Mouse (Mus musculus): Measurements from ENCODE around the gene Trappc6a. TPM values are rescaled to one million over a fixed set of nuclear protein-coding genes. Genes with fewer than 3 reads are reported as not detected.

Trappc6a gene
- polyA plus RNA-seq, 1 experiment: 15.2 TPM

GRCm38 (mm10) chr7:19564455-19564854, 56.3 kb downstream of the Trappc6a start:
- Histone ChIP-seq H3K4me3 (ENCODE audit: insufficient read depth, low read length) (no peak overlapping the region), H3K27ac (ENCODE audit: insufficient read depth, low read length) (no peak overlapping the region), H3K4me1 (ENCODE audit: control insufficient read depth, insufficient read depth, low read length) (peaks cover 3% of the 10 kb centered on the region; the same call in 1 of the 2 replicates)
- TF ChIP-seq CTCF (IDR thresholded peaks at IDR 0.05; ENCODE audit: borderline replicate concordance, insufficient read depth, low read length): peak; percentile 32; the same call in 1 of the 2 replicates
- TF ChIP-seq POLR2A (IDR thresholded peaks at IDR 0.05; ENCODE audit: low read depth, low read length): no peak

Other genes starting within 250 kb of the Trappc6a start
- 161 and 186 TPM in 2 replicates for gene Vasp, start 236.6 kb upstream of the Trappc6a start, polyA plus RNA-seq (2011; ENCODE audit: insufficient read length, low read depth, missing spikeins)
- gene Ppm1n, start 228.3 kb upstream of the Trappc6a start, polyA plus RNA-seq (2011; ENCODE audit: insufficient read length, low read depth, missing spikeins): not detected in 2 replicates
- 6.8 and 7.8 TPM in 2 replicates for gene Rtn2, start 225.8 kb upstream of the Trappc6a start, polyA plus RNA-seq (2011; ENCODE audit: insufficient read length, low read depth, missing spikeins)
- gene Fosb, start 198.3 kb upstream of the Trappc6a start, polyA plus RNA-seq (2011; ENCODE audit: insufficient read length, low read depth, missing spikeins): 2.1 and 2.7 TPM in 2 replicates
- 44.9 and 52.2 TPM in 2 replicates for gene Ercc1, start 163.6 kb upstream of the Trappc6a start, polyA plus RNA-seq (2011; ENCODE audit: insufficient read length, low read depth, missing spikeins)
- gene Cd3eap, start 148.9 kb upstream of the Trappc6a start, polyA plus RNA-seq (2011; ENCODE audit: insufficient read length, low read depth, missing spikeins): 13.3 and 13.4 TPM in 2 replicates
- gene Ppp1r13l, start 148.6 kb upstream of the Trappc6a start, polyA plus RNA-seq (2011; ENCODE audit: insufficient read length, low read depth, missing spikeins): 11.0 and 12.5 TPM in 2 replicates
- gene Ercc2, start 126.4 kb upstream of the Trappc6a start, polyA plus RNA-seq (2011; ENCODE audit: insufficient read length, low read depth, missing spikeins): 14.3 and 22.7 TPM in 2 replicates
- 5.3 and 6.3 TPM in 2 replicates for gene Klc3, start 104.3 kb upstream of the Trappc6a start, polyA plus RNA-seq (2011; ENCODE audit: insufficient read length, low read depth, missing spikeins)
- gene Ckm, start 103.6 kb upstream of the Trappc6a start, polyA plus RNA-seq (2011; ENCODE audit: insufficient read length, low read depth, missing spikeins): not detected in 2 replicates
- 27.4 and 29.1 TPM in 2 replicates for gene Mark4, start 49.6 kb upstream of the Trappc6a start, polyA plus RNA-seq (2011; ENCODE audit: insufficient read length, low read depth, missing spikeins)
- not detected in 2 replicates for gene Exoc3l2, start 45.1 kb upstream of the Trappc6a start, polyA plus RNA-seq (2011; ENCODE audit: insufficient read length, low read depth, missing spikeins)
- 5.9 and 6.1 TPM in 2 replicates for gene Bloc1s3, start within 50 bp of the Trappc6a start, polyA plus RNA-seq (2011; ENCODE audit: insufficient read length, low read depth, missing spikeins)
- gene Nkpd1, start 9.4 kb downstream of the Trappc6a start, polyA plus RNA-seq (2011; ENCODE audit: insufficient read length, low read depth, missing spikeins): not detected in 2 replicates
- 25.3 and 27.7 TPM in 2 replicates for gene Ppp1r37, start 54.7 kb downstream of the Trappc6a start, polyA plus RNA-seq (2011; ENCODE audit: insufficient read length, low read depth, missing spikeins)
- gene Zfp296, start 68.9 kb downstream of the Trappc6a start, polyA plus RNA-seq (2011; ENCODE audit: insufficient read length, low read depth, missing spikeins): 1.5 and 1.8 TPM in 2 replicates
- gene Gemin7, start 69.2 kb downstream of the Trappc6a start, polyA plus RNA-seq (2011; ENCODE audit: insufficient read length, low read depth, missing spikeins): 52.6 and 65.2 TPM in 2 replicates
- 32.4 and 38.1 TPM in 2 replicates for gene Clasrp, start 96.1 kb downstream of the Trappc6a start, polyA plus RNA-seq (2011; ENCODE audit: insufficient read length, low read depth, missing spikeins)
- gene Relb, start 121.0 kb downstream of the Trappc6a start, polyA plus RNA-seq (2011; ENCODE audit: insufficient read length, low read depth, missing spikeins): 15.4 and 17.9 TPM in 2 replicates
- gene Clptm1, start 156.6 kb downstream of the Trappc6a start, polyA plus RNA-seq (2011; ENCODE audit: insufficient read length, low read depth, missing spikeins): 116 and 124 TPM in 2 replicates
- not detected in 2 replicates for gene Apoc2, start 169.5 kb downstream of the Trappc6a start, polyA plus RNA-seq (2011; ENCODE audit: insufficient read length, low read depth, missing spikeins)
- gene Gm44805, start 173.0 kb downstream of the Trappc6a start, polyA plus RNA-seq (2011; ENCODE audit: insufficient read length, low read depth, missing spikeins): not detected in 2 replicates
- not detected in 2 replicates for gene Apoc4, start 173.1 kb downstream of the Trappc6a start, polyA plus RNA-seq (2011; ENCODE audit: insufficient read length, low read depth, missing spikeins)
- gene Apoc1, start 184.3 kb downstream of the Trappc6a start, polyA plus RNA-seq (2011; ENCODE audit: insufficient read length, low read depth, missing spikeins): not detected in 2 replicates
- 8.5 and 34.9 TPM in 2 replicates for gene Apoe, start 190.8 kb downstream of the Trappc6a start, polyA plus RNA-seq (2011; ENCODE audit: insufficient read length, low read depth, missing spikeins)
- 38.1 and 51.3 TPM in 2 replicates for gene Tomm40, start 207.0 kb downstream of the Trappc6a start, polyA plus RNA-seq (2011; ENCODE audit: insufficient read length, low read depth, missing spikeins)
- gene Nectin2, start 242.1 kb downstream of the Trappc6a start, polyA plus RNA-seq (2011; ENCODE audit: insufficient read length, low read depth, missing spikeins): 39.7 and 45.3 TPM in 2 replicates

Measured in embryonic fibroblast, embryonic 13.5 days (primary cell).